Mouse (Mus musculus): ENCODE measurements at regions not wholly inside any gene's neighbourhood (a gene's known extent, or its start where the extent isn't known, plus 50 kb on each side); places are given as distances from the start of the nearest gene placed in this dataset.

GRCm38 (mm10) chr9:61553626-61554025, 181.5 kb downstream of the Tle3 start:
- no peak overlapping the region for H3K4me3 ChIP-seq (ENCODE audit: insufficient read depth in 1 of 2, low read depth in 1 of 2, low read length in 2 of 2, poor library complexity in 1 of 2, severe bottlenecking in 1 of 2)
- no peak for TF ChIP-seq HCFC1 (IDR thresholded peaks at IDR 0.05; ENCODE audit: borderline replicate concordance, insufficient read depth, low read length)
- TF ChIP-seq ZC3H11A (IDR thresholded peaks at IDR 0.05; ENCODE audit: borderline replicate concordance, low read depth, low read length), result no peak
- no peak for TF ChIP-seq CHD2 (IDR thresholded peaks at IDR 0.05; ENCODE audit: low read depth, low read length)
- TF ChIP-seq MAFK (IDR thresholded peaks at IDR 0.05; ENCODE audit: insufficient read depth, low read depth, low read length), result no peak
- TF ChIP-seq ZNF384 (IDR thresholded peaks at IDR 0.05; ENCODE audit: low read depth, low read length), result no peak
- in situ Hi-C loops (cut with MboI; ENCODE audit: low sequenced_read_pairs in 2 of 2, unreplicated experiment in 2 of 2), result no loop called here
- no peak for DNase-seq (ENCODE audit: low read depth, low spot score)
- H3K36me3 ChIP-seq (ENCODE audit: control insufficient read depth, insufficient read depth, low read length, poor library complexity, severe bottlenecking), result no peaks in the 10 kb centered on the region
- H3K9ac ChIP-seq (ENCODE audit: insufficient read depth, low read depth, low read length, poor library complexity, severe bottlenecking), result no peak overlapping the region
- no peaks in the 10 kb centered on the region; a peak in 1 of 4 replicates for H3K4me1 ChIP-seq (ENCODE audit: control insufficient read depth in 2 of 2, insufficient read depth in 2 of 2, low read length in 2 of 2, poor library complexity in 1 of 2)
- no peaks in the 10 kb centered on the region for H3K9me3 ChIP-seq (ENCODE audit: control insufficient read depth, insufficient read depth, low read depth, low read length)
- no peak overlapping the region for H3K27ac ChIP-seq (ENCODE audit: insufficient read depth, low read depth, low read length, poor library complexity, severe bottlenecking)

- Histone ChIP-seq H3K36me3 (ENCODE audit: control insufficient read depth, insufficient read depth, low read length, poor library complexity, severe bottlenecking) (no peaks in the 10 kb centered on the region), H3K9me3 (ENCODE audit: control insufficient read depth, insufficient read depth, low read depth, low read length) (no peaks in the 10 kb centered on the region), H3K4me1 (ENCODE audit: control insufficient read depth in 2 of 2, insufficient read depth in 2 of 2, low read length in 2 of 2, poor library complexity in 1 of 2) (no peaks in the 10 kb centered on the region; a peak in 1 of 4 replicates), H3K27ac (ENCODE audit: insufficient read depth, low read depth, low read length, poor library complexity, severe bottlenecking) (no peak overlapping the region), H3K9ac (ENCODE audit: insufficient read depth, low read depth, low read length, poor library complexity, severe bottlenecking) (no peak overlapping the region), H3K4me3 (ENCODE audit: insufficient read depth in 1 of 2, low read depth in 1 of 2, low read length in 2 of 2, poor library complexity in 1 of 2, severe bottlenecking in 1 of 2) (no peak overlapping the region)
- in situ Hi-C loops (cut with MboI; ENCODE audit: low sequenced_read_pairs in 2 of 2, unreplicated experiment in 2 of 2), result no loop called here
- DNase-seq (ENCODE audit: low read depth, low spot score), result no peak
- TF ChIP-seq MAFK (IDR thresholded peaks at IDR 0.05; ENCODE audit: insufficient read depth, low read depth, low read length), result no peak
- TF ChIP-seq ZC3H11A (IDR thresholded peaks at IDR 0.05; ENCODE audit: borderline replicate concordance, low read depth, low read length), result no peak
- TF ChIP-seq HCFC1 (IDR thresholded peaks at IDR 0.05; ENCODE audit: borderline replicate concordance, insufficient read depth, low read length), result no peak
- TF ChIP-seq CHD2 (IDR thresholded peaks at IDR 0.05; ENCODE audit: low read depth, low read length), result no peak
Observed at GRCm38 (mm10) chr9:61551361-61551760, 179.2 kb downstream of the Tle3 start.

GRCm38 (mm10) chr9:61550326-61550725, 178.2 kb downstream of the Tle3 start:
- Histone ChIP-seq H3K9me3 (ENCODE audit: control insufficient read depth, insufficient read depth, low read depth, low read length) (no peaks in the 10 kb centered on the region), H3K4me3 (ENCODE audit: insufficient read depth in 1 of 2, low read depth in 1 of 2, low read length in 2 of 2, poor library complexity in 1 of 2, severe bottlenecking in 1 of 2) (no peak overlapping the region), H3K9ac (ENCODE audit: insufficient read depth, low read depth, low read length, poor library complexity, severe bottlenecking) (no peak overlapping the region), H3K27ac (ENCODE audit: insufficient read depth, low read depth, low read length, poor library complexity, severe bottlenecking) (no peak overlapping the region), H3K4me1 (ENCODE audit: control insufficient read depth in 2 of 2, insufficient read depth in 2 of 2, low read length in 2 of 2, poor library complexity in 1 of 2) (no peaks in the 10 kb centered on the region; a peak in 1 of 4 replicates), H3K36me3 (ENCODE audit: control insufficient read depth, insufficient read depth, low read length, poor library complexity, severe bottlenecking) (no peaks in the 10 kb centered on the region)
- no peak for TF ChIP-seq MAFK (IDR thresholded peaks at IDR 0.05; ENCODE audit: insufficient read depth, low read depth, low read length)
- TF ChIP-seq ZC3H11A (IDR thresholded peaks at IDR 0.05; ENCODE audit: borderline replicate concordance, low read depth, low read length), result no peak
- TF ChIP-seq ZNF384 (IDR thresholded peaks at IDR 0.05; ENCODE audit: low read depth, low read length), result no peak
- TF ChIP-seq HCFC1 (IDR thresholded peaks at IDR 0.05; ENCODE audit: borderline replicate concordance, insufficient read depth, low read length), result no peak
- TF ChIP-seq CHD2 (IDR thresholded peaks at IDR 0.05; ENCODE audit: low read depth, low read length), result no peak
- DNase-seq (ENCODE audit: low read depth, low spot score), result no peak
- in situ Hi-C loops (cut with MboI; ENCODE audit: low sequenced_read_pairs in 2 of 2, unreplicated experiment in 2 of 2), result no loop called here

GRCm38 (mm10) chr9:61549692-61550241, 177.6 kb downstream of the Tle3 start:
- in situ Hi-C loops (cut with MboI; ENCODE audit: low sequenced_read_pairs in 2 of 2, unreplicated experiment in 2 of 2), result no loop called here

More at GRCm38 (mm10) chr9:61549692-61550241, 177.6 kb downstream of the Tle3 start:
- no peak for TF ChIP-seq ZC3H11A (IDR thresholded peaks at IDR 0.05; ENCODE audit: borderline replicate concordance, low read depth, low read length)
- TF ChIP-seq MAFK (IDR thresholded peaks at IDR 0.05; ENCODE audit: insufficient read depth, low read depth, low read length), result no peak
- TF ChIP-seq CHD2 (IDR thresholded peaks at IDR 0.05; ENCODE audit: low read depth, low read length), result no peak
- no peak for TF ChIP-seq ZNF384 (IDR thresholded peaks at IDR 0.05; ENCODE audit: low read depth, low read length)
- TF ChIP-seq HCFC1 (IDR thresholded peaks at IDR 0.05; ENCODE audit: borderline replicate concordance, insufficient read depth, low read length), result no peak
- Histone ChIP-seq H3K4me1 (ENCODE audit: control insufficient read depth in 2 of 2, insufficient read depth in 2 of 2, low read length in 2 of 2, poor library complexity in 1 of 2) (no peaks in the 10 kb centered on the region; a peak in 1 of 4 replicates), H3K36me3 (ENCODE audit: control insufficient read depth, insufficient read depth, low read length, poor library complexity, severe bottlenecking) (no peaks in the 10 kb centered on the region), H3K9me3 (ENCODE audit: control insufficient read depth, insufficient read depth, low read depth, low read length) (no peaks in the 10 kb centered on the region), H3K27ac (ENCODE audit: insufficient read depth, low read depth, low read length, poor library complexity, severe bottlenecking) (no peak overlapping the region), H3K9ac (ENCODE audit: insufficient read depth, low read depth, low read length, poor library complexity, severe bottlenecking) (no peak overlapping the region), H3K4me3 (ENCODE audit: insufficient read depth in 1 of 2, low read depth in 1 of 2, low read length in 2 of 2, poor library complexity in 1 of 2, severe bottlenecking in 1 of 2) (no peak overlapping the region)
- no peak for DNase-seq (ENCODE audit: low read depth, low spot score)
